Mouse (Mus musculus) layer of hippocampus, adult 2 months (tissue): ENCODE measurements around the gene Keap1. TPM values are rescaled to one million over a fixed set of nuclear protein-coding genes. Genes with fewer than 3 reads are reported as not detected.
A peak's percentile ranks its signal among the peaks of the same experiment; 100 is the strongest.

Experiments
- DNase-seq, 2 experiments: peaks; one replicate each; pipeline ENCODE4 v3.0.0; 2022; ENCODE audit warnings: low spot score in 2 of 2
- H3K27ac ChIP-seq: fragments of 200-600 bp; 2 replicates; pipeline ENCODE4 v1.8.1; 2022
- H3K4me3 ChIP-seq: fragments of 200-600 bp; 2 replicates; pipeline ENCODE4 v1.8.1; 2022; ENCODE audit warnings: mild to moderate bottlenecking
- CTCF ChIP-seq: fragments of 200-600 bp; conservative IDR thresholded peaks from 2 replicates; pipeline ENCODE4 v1.8.1; 2022; ENCODE audit warnings: antibody characterized with exemption, mild to moderate bottlenecking, moderate library complexity
- total RNA-seq, 2 experiments: library from RNA; stranded (reverse); gene quantifications; 2 replicates each; pipeline ENCODE4 v1.2.3; 2021

The Keap1 gene
- total RNA-seq, 2 experiments from 2014 or later, result 56.7 to 60.6 TPM

GRCm38 (mm10) chr9:21251116-21251735 lies 12.1 kb upstream of the Keap1 start:
- TF ChIP-seq CTCF, result no peak
- Histone ChIP-seq H3K27ac (no peak overlapping the region), H3K4me3 (no peak overlapping the region)
- DNase-seq, result no peak

- Histone ChIP-seq H3K4me3 (no peak overlapping the region), H3K27ac (peak overlapping the region; percentile 28; the same call in 1 of the 2 replicates)
- no peak for DNase-seq
- no peak for TF ChIP-seq CTCF
Measured at GRCm38 (mm10) chr9:21250509-21250908, 11.3 kb upstream of the Keap1 start.

- Histone ChIP-seq H3K4me3 (no peak overlapping the region), H3K27ac (peak overlapping the region; percentile 82)
- TF ChIP-seq CTCF, result no peak
- no peak for DNase-seq
Measured at GRCm38 (mm10) chr9:21249629-21250508, 10.7 kb upstream of the Keap1 start.

- H3K27ac ChIP-seq, result peak within 1 kb of the TSS; percentile 82
- peak in 1 of 2 experiments; percentile 25 for DNase-seq
- no peak for TF ChIP-seq CTCF
- H3K4me3 ChIP-seq, result peak within 1 kb of the TSS; percentile 27; the same call in 1 of the 2 replicates
Measured at GRCm38 (mm10) chr9:21248326-21248725, 9.2 kb upstream of the Keap1 start, which contains the start of gene S1pr5. TSS of gene S1pr5 (minus strand) at chr9:21248443.

- no peak overlapping the region for H3K27ac ChIP-seq
- no peak overlapping the region for H3K4me3 ChIP-seq
- no peak for DNase-seq
- no peak for TF ChIP-seq CTCF
Measured at GRCm38 (mm10) chr9:21246342-21246741, 7.2 kb upstream of the Keap1 start.

GRCm38 (mm10) chr9:21245113-21245487 lies 5.9 kb upstream of the Keap1 start:
- no peak for TF ChIP-seq CTCF
- DNase-seq, result no peak
- Histone ChIP-seq H3K4me3 (peak overlapping the region; percentile 57), H3K27ac (peak overlapping the region; percentile 75; the same call in 1 of the 2 replicates)

- Histone ChIP-seq H3K27ac (peak overlapping the region; percentile 75), H3K4me3 (peak overlapping the region; percentile 57)
- DNase-seq, result no peak
- TF ChIP-seq CTCF, result no peak
Measured at GRCm38 (mm10) chr9:21244428-21245112, 5.4 kb upstream of the Keap1 start.

- DNase-seq, result no peak
- Histone ChIP-seq H3K27ac (peak overlapping the region; percentile 75), H3K4me3 (peak overlapping the region; percentile 57)
- TF ChIP-seq CTCF, result no peak
Measured at GRCm38 (mm10) chr9:21243826-21244427, 4.8 kb upstream of the Keap1 start.

GRCm38 (mm10) chr9:21241343-21241742 lies 2.2 kb upstream of the Keap1 start:
- peak; percentile 98 for TF ChIP-seq CTCF
- H3K27ac ChIP-seq, result no peak overlapping the region
- H3K4me3 ChIP-seq, result no peak overlapping the region
- DNase-seq, result peak; percentile 76 to 82

GRCm38 (mm10) chr9:21239465-21239848 lies 296 bp upstream of the Keap1 start:
- Histone ChIP-seq H3K4me3 (peak overlapping the region; percentile 82), H3K27ac (peak overlapping the region; percentile 99)
- no peak for DNase-seq
- no peak for TF ChIP-seq CTCF

GRCm38 (mm10) chr9:21238004-21238732 lies 993 bp downstream of the Keap1 start:
- no peak for TF ChIP-seq CTCF
- Histone ChIP-seq H3K27ac (peak overlapping the region; percentile 99), H3K4me3 (peak overlapping the region; percentile 82)
- DNase-seq, result no peak
